Mouse (Mus musculus): Measurements from ENCODE around the gene Bbs9.

DNA sequence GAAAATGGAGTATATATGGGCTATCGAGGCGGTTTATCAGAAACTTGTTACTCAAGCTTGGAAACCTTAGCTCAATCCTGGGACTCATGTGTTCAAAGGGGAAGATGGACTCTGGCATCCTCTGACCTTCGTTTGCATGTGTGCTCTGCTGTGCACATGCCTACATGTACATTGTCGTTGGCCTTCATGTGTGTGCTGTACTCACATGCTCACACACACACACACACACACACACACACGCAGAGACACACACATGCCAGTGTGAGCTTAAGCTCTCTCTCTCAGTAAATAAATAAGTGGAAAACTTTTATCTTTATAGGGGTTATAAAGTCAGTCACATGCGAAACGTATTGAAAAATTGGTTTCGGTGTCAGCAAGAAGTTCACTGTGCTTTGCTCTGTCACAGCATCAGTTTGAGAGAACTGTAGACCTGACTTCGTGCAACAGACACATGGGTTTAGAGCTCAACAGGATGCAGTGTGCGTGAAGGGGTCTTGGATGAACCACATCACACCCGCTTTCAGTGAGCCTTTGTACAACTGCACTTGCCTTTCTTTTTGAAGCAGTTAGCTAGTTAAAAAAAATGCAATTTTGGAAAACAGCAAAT is 62.4 kb downstream of the Bbs9 start:
- no peak for TF ChIP-seq POLR2A (IDR thresholded peaks at IDR 0.05; ENCODE audit: borderline replicate concordance, control insufficient read depth, low read depth, low read length)
- no peak for TF ChIP-seq CTCF (IDR thresholded peaks at IDR 0.05; ENCODE audit: control insufficient read depth, insufficient read depth, low read length)
